Mouse (Mus musculus): ENCODE measurements around the gene Dchs2.

Dchs2 gene

GRCm38 (mm10) chr3:83148508-83148907, 20.8 kb downstream of the Dchs2 start:
- in situ Hi-C loops (cut with MboI; ENCODE audit: low sequenced_read_pairs), result no loop called here

- in situ Hi-C loops (cut with MboI; ENCODE audit: low sequenced_read_pairs), result no loop called here
Measured at GRCm38 (mm10) chr3:83155600-83155999, 27.9 kb downstream of the Dchs2 start.

- in situ Hi-C loops (cut with MboI; ENCODE audit: low sequenced_read_pairs), result no loop called here
Measured at GRCm38 (mm10) chr3:83156165-83156564, 28.4 kb downstream of the Dchs2 start.

GRCm38 (mm10) chr3:83161542-83162231, 33.9 kb downstream of the Dchs2 start:
- in situ Hi-C loops (cut with MboI; ENCODE audit: low sequenced_read_pairs), result no loop called here

- in situ Hi-C loops (cut with MboI; ENCODE audit: low sequenced_read_pairs), result no loop called here
Measured at GRCm38 (mm10) chr3:83163676-83164075, 35.9 kb downstream of the Dchs2 start.

GRCm38 (mm10) chr3:83185527-83185926, 57.8 kb downstream of the Dchs2 start:
- in situ Hi-C loops (cut with MboI; ENCODE audit: low sequenced_read_pairs), result no loop called here

- in situ Hi-C loops (cut with MboI; ENCODE audit: low sequenced_read_pairs), result no loop called here
Measured at GRCm38 (mm10) chr3:83191271-83191670, 63.5 kb downstream of the Dchs2 start.

- in situ Hi-C loops (cut with MboI; ENCODE audit: low sequenced_read_pairs), result no loop called here
Measured at GRCm38 (mm10) chr3:83192401-83192800, 64.7 kb downstream of the Dchs2 start.

GRCm38 (mm10) chr3:83194911-83195310, 67.2 kb downstream of the Dchs2 start:
- in situ Hi-C loops (cut with MboI; ENCODE audit: low sequenced_read_pairs), result no loop called here

- in situ Hi-C loops (cut with MboI; ENCODE audit: low sequenced_read_pairs), result no loop called here
Measured at GRCm38 (mm10) chr3:83201286-83201980, 73.7 kb downstream of the Dchs2 start.

GRCm38 (mm10) chr3:83205073-83205668, 77.4 kb downstream of the Dchs2 start:
- in situ Hi-C loops (cut with MboI; ENCODE audit: low sequenced_read_pairs), result no loop called here

- in situ Hi-C loops (cut with MboI; ENCODE audit: low sequenced_read_pairs), result no loop called here
Measured at GRCm38 (mm10) chr3:83209646-83210045, 81.9 kb downstream of the Dchs2 start.

- in situ Hi-C loops (cut with MboI; ENCODE audit: low sequenced_read_pairs), result no loop called here
Measured at GRCm38 (mm10) chr3:83210210-83210609, 82.5 kb downstream of the Dchs2 start.

- in situ Hi-C loops (cut with MboI; ENCODE audit: low sequenced_read_pairs), result no loop called here
Measured at GRCm38 (mm10) chr3:83211939-83212338, 84.2 kb downstream of the Dchs2 start.

GRCm38 (mm10) chr3:83212578-83212977, 84.8 kb downstream of the Dchs2 start:
- in situ Hi-C loops (cut with MboI; ENCODE audit: low sequenced_read_pairs), result no loop called here

GRCm38 (mm10) chr3:83218059-83218458, 90.3 kb downstream of the Dchs2 start:
- in situ Hi-C loops (cut with MboI; ENCODE audit: low sequenced_read_pairs), result no loop called here

- in situ Hi-C loops (cut with MboI; ENCODE audit: low sequenced_read_pairs), result no loop called here
Measured at GRCm38 (mm10) chr3:83220101-83220500, 92.4 kb downstream of the Dchs2 start.

- in situ Hi-C loops (cut with MboI; ENCODE audit: low sequenced_read_pairs), result no loop called here
Measured at GRCm38 (mm10) chr3:83222125-83222524, 94.4 kb downstream of the Dchs2 start.

GRCm38 (mm10) chr3:83228383-83228782, 100.6 kb downstream of the Dchs2 start:
- in situ Hi-C loops (cut with MboI; ENCODE audit: low sequenced_read_pairs), result no loop called here

GRCm38 (mm10) chr3:83230326-83230725, 102.6 kb downstream of the Dchs2 start:
- in situ Hi-C loops (cut with MboI; ENCODE audit: low sequenced_read_pairs), result no loop called here

- in situ Hi-C loops (cut with MboI; ENCODE audit: low sequenced_read_pairs), result no loop called here
Measured at GRCm38 (mm10) chr3:83234457-83234856, 106.7 kb downstream of the Dchs2 start.

GRCm38 (mm10) chr3:83235061-83235460, 107.3 kb downstream of the Dchs2 start:
- in situ Hi-C loops (cut with MboI; ENCODE audit: low sequenced_read_pairs), result no loop called here
